Mouse (Mus musculus) heart, adult 2 months (tissue): ENCODE measurements around the gene Git2. TPM values are rescaled to one million over a fixed set of nuclear protein-coding genes. Genes with fewer than 3 reads are reported as not detected.

Source experiments
- DNase-seq, 2 experiments: peaks; one replicate each; pipeline ENCODE4 v3.0.0; 2021
- H3K27ac ChIP-seq: fragments of 200-600 bp; 2 replicates; pipeline ENCODE4 v1.8.1; 2022
- H3K27me3 ChIP-seq: fragments of 200-500 bp; 2 replicates; pipeline ENCODE4 v1.6.1; 2012; ENCODE audit warnings: mild to moderate bottlenecking, low read length, inconsistent platforms, mixed read lengths; ENCODE audit not compliant: control insufficient read depth, insufficient read depth
- H3K36me3 ChIP-seq: fragments of 200-500 bp; 2 replicates; pipeline ENCODE4 v1.6.1; 2012; ENCODE audit warnings: low read length, inconsistent platforms; ENCODE audit not compliant: control insufficient read depth, insufficient read depth
- H3K4me1 ChIP-seq: fragments of 200-500 bp; 2 replicates; pipeline ENCODE4 v1.6.1; 2011; ENCODE audit warnings: low read length; ENCODE audit not compliant: control insufficient read depth, insufficient read depth
- H3K4me3 ChIP-seq: fragments of 200-600 bp; 2 replicates; pipeline ENCODE4 v1.8.1; 2022
- H3K79me2 ChIP-seq: fragments of 200-500 bp; replicated peaks from 2 replicates; pipeline ENCODE4 v1.6.1; 2012; ENCODE audit warnings: mild to moderate bottlenecking, inconsistent platforms, low read length, moderate library complexity, mixed read lengths; ENCODE audit not compliant: control insufficient read depth, insufficient read depth
- H3K9ac ChIP-seq: fragments of 200-500 bp; 2 replicates; pipeline ENCODE4 v1.6.1; 2012; ENCODE audit warnings: low read depth, mild to moderate bottlenecking, control low read depth, inconsistent platforms, low read length, mixed read lengths
- CTCF ChIP-seq: fragments of 200-600 bp; IDR thresholded peaks from 2 replicates; pipeline ENCODE4 v1.8.1; 2022; ENCODE audit warnings: antibody characterized with exemption, mild to moderate bottlenecking, moderate library complexity
- EP300 ChIP-seq: fragments of 200-500 bp; IDR thresholded peaks from 2 replicates; pipeline ENCODE4 v1.6.1; 2011; ENCODE audit warnings: low read depth, low read length, control low read depth; ENCODE audit not compliant: insufficient read depth
- POLR2A ChIP-seq: fragments of 200-500 bp; IDR thresholded peaks from 2 replicates; pipeline ENCODE4 v1.6.1; 2011; ENCODE audit warnings: mild to moderate bottlenecking, low read depth, low read length, control low read depth; ENCODE audit not compliant: insufficient read depth
- WGBS: fragments of 180-500 bp; shearing (Covaris S2); methylation state at CpG from one replicate; pipeline ENCODE4 v1.1.7; 2018; 5-methylcytosine and 5-hydroxymethylcytosine counted together
- intact Hi-C: fragments of 180-260 bp; cut with DNase I; formaldehyde crosslinking; loops from one replicate; pipeline ENCODE4 v1.15.1; 2025
- polyA plus RNA-seq: library from polyadenylated mRNA; depleted of rRNA; stranded (reverse); fragments of >200 nt; gene quantifications from 2 replicates; pipeline ENCODE4 v1.2.3, GENCODE M21; 2012
- total RNA-seq, 2 experiments: library from RNA; stranded (reverse); gene quantifications; 2 replicates each; pipeline ENCODE4 v1.2.3; 2021

Gene Git2
- total and polyA plus RNA-seq, 3 experiments: 27.6 to 32.6 (median 28.7) TPM

DNA sequence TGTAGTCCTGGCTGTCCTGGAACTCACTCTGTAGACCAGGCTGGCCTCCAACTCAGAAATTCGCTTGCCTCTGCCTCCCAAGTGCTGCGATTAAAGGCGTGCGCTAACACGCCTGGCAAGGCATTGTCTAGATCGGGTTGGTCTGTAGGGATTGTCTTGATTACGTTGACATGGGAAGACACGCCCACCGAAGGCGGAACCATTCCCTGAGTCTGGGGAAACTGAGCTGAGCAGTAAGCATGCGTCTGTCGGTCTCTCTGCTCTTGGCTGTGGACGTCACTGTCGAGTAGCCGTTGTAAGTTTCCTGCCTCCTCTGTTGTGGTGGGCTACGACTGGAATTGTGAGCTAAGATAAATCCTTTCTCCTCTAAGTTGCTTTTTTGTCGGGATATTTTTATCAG, 78.4 kb downstream of the Git2 start:
- Histone ChIP-seq H3K27ac (no peak overlapping the region), H3K4me3 (no peak overlapping the region), H3K27me3 (no peaks in the 10 kb centered on the region), H3K4me1 (no peaks in the 10 kb centered on the region), H3K79me2 (no peaks in the 10 kb centered on the region), H3K9ac (no peak overlapping the region), H3K36me3 (no peaks in the 10 kb centered on the region)
- intact Hi-C loops: no loop called here
- 75% methylated on average over 17 of the region's 17 CpGs for WGBS
- DNase-seq: no peak
- TF ChIP-seq POLR2A (no peak), EP300 (no peak)

DNA sequence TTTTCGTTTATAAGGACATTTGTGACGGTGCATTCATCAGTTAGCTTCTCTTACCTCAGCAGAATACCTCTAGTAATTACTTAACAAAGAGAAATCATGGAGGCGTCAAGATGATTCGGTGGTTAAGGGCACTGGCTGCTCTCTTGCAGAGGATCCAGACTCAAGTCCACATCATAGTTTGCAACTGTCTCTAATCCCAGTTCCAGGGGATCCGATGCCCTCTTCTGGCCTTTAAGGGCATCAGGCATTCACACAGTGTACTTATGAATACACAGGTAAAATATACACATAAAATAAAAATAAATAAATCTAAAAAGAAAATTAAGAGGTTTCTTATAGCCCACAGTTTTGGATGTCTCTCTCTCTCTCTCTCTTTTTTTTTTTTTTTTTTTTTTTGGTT, 79.5 kb downstream of the Git2 start:
- H3K27me3 ChIP-seq: no peaks in the 10 kb centered on the region
- intact Hi-C loops: no loop called here

DNA sequence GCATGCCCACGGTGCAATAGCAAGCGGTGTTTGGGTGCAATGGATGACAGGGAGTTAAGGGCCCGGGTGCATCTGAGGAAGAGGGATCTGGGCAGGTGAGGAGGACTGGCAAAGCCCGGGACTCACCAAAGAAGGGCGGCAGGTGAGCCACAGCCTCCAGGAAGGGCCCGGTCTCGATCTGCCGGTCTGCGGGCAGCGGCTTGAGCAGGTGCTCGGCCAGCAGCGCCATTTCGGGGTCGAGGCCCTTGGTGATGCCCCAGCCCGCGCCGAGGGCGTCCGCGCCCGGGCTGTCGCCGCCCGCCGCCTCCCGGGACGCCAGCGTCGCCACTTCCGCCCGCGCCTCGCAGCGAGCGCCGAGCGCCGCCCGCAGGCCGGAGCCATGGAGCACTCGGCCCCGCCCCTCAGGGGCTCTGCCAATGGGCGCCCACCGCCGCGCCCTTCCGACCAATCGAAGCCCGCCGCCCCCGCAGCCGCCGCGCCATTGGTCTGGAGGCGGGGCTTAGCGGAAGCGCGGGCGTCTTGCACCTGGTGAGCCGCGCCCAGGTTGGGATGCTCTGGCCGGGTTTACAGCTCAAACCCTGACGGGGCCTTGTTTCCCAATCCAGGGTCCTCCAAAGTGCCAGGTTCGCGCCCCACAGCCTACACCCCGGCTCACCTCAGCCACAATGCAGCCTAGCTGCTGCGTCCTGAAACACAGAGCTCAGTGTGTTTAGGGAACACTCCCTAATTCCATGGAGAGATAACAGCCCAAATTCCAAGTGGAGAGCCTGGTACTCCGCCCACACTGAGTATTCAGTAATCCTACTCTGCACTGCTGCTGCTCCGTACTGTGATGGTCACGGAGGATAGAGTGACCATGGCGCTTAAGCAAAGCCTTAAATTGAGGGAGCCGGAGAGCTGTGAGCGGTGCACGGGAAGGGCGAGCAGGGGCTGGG, 84.4 kb downstream of the Git2 start, which contains the start of gene Gltp:
TSS of gene Gltp (minus strand) at position 352 of the 935 bp plus-strand sequence.
- TF ChIP-seq EP300 (no peak), POLR2A (peak; percentile 39; the same call in 1 of the 2 replicates), CTCF (peak; percentile 67)
- no peaks in the 10 kb centered on the region for H3K27me3 ChIP-seq
- intact Hi-C loops: loop anchor here (2.0 kb wide), 1 partner anchor 22 kb away; no protein-coding TSS in a partner anchor
- H3K36me3 ChIP-seq: no peaks in the 10 kb centered on the region
- 4% methylated on average over 73 of the region's 75 CpGs for WGBS
- peak; percentile 95 to 96 for DNase-seq
- H3K27ac ChIP-seq: peak within 1 kb of the TSS; percentile 72
- H3K79me2 ChIP-seq: no peaks in the 10 kb centered on the region
- H3K4me3 ChIP-seq: peak within 1 kb of the TSS; percentile 92
- H3K4me1 ChIP-seq: peaks cover 6% of the 10 kb centered on the region
- peak within 1 kb of the TSS; percentile 87 for H3K9ac ChIP-seq

More for the DNA sequence above, 79.5 kb downstream of the Git2 start:
- no peak overlapping the region for H3K4me3 ChIP-seq
- 58% methylated on average over 5 of the region's 5 CpGs for WGBS
- no peak overlapping the region for H3K9ac ChIP-seq
- no peak for DNase-seq
- H3K79me2 ChIP-seq: no peaks in the 10 kb centered on the region
- TF ChIP-seq CTCF: peak; percentile 44
- no peak for TF ChIP-seq POLR2A
- TF ChIP-seq EP300: no peak
- H3K27ac ChIP-seq: no peak overlapping the region
- H3K4me1 ChIP-seq: peaks cover 1% of the 10 kb centered on the region; the same call in 1 of the 2 replicates
- H3K36me3 ChIP-seq: no peaks in the 10 kb centered on the region

DNA sequence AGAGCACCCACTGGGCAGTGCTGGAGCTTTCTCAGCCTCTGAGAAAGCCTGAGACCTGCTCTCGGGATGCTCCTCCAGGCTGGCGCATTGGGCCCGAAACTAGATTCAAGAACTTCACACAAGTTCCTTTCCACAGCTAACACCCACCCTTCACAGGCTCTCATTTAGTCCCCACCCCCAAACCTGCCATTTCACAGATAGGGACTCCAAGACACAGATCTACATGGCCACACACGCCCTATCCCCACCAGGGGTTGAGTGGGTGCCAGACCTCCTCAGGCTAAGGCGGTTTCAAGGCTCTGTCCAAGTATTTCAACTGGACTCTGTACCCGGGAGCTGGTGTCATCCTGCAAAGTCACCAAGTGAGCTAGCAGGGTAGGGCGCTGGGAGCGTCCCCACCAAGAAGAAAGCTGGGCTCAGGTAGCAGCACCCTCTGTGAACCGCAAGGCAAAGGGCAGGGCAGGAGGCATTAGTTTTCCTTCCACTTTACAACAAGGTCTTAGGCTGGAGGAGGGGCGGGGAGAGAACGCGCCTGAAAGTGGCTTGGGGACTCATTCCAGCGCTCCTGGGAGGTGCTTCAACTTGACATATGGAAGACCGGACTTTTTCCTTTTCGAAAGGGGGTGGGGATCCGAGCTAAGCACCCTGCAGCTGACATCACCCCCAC, 85.5 kb downstream of the Git2 start:
- 27% methylated on average over 16 of the region's 16 CpGs for WGBS
- Histone ChIP-seq H3K27me3 (no peaks in the 10 kb centered on the region), H3K79me2 (no peaks in the 10 kb centered on the region), H3K4me3 (peak overlapping the region; percentile 92), H3K4me1 (peaks cover 6% of the 10 kb centered on the region), H3K36me3 (no peaks in the 10 kb centered on the region), H3K9ac (peak overlapping the region; percentile 87), H3K27ac (no peak overlapping the region)
- TF ChIP-seq CTCF: no peak
- TF ChIP-seq EP300: no peak
- no peak for TF ChIP-seq POLR2A
- DNase-seq: peak in 1 of 2 experiments; percentile 42
- intact Hi-C loops: loop anchor here (2.0 kb wide), 1 partner anchor 21 kb away; no protein-coding TSS in a partner anchor

DNA sequence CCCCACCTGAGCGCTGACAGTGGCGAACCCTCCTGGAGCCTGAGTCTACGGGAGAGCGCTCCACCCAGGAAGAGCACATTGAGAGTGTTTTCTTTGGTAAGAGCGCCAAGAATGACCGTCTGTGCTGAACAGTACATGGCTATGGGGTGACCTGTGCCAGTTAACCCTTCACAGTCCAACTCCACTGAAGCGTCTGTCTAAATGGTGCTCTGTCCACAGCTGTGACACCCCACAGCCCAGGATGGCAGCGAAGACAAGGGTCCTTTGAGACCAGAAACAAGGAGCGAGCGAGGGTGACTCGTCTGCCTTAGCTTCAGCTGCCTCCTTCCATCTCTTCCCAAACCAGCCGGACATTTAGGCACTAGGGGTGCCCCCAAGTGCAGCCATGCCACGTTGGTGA, 86.6 kb downstream of the Git2 start:
- Histone ChIP-seq H3K79me2 (no peaks in the 10 kb centered on the region), H3K27ac (no peak overlapping the region), H3K4me3 (no peak overlapping the region), H3K4me1 (peaks cover 6% of the 10 kb centered on the region), H3K27me3 (no peaks in the 10 kb centered on the region), H3K9ac (no peak overlapping the region), H3K36me3 (no peaks in the 10 kb centered on the region)
- TF ChIP-seq POLR2A: no peak
- no peak for TF ChIP-seq CTCF
- no peak for TF ChIP-seq EP300
- no peak for DNase-seq
- intact Hi-C loops: no loop called here
- 82% methylated on average over 13 of the region's 13 CpGs for WGBS
